Mouse (Mus musculus): ENCODE measurements around the gene Gadl1. TPM values are rescaled to one million over a fixed set of nuclear protein-coding genes. Genes with fewer than 3 reads are reported as not detected.

The Gadl1 gene
- total RNA-seq, 2 experiments from 2014 or later, result 1.8 to 5.0 TPM

GRCm38 (mm10) chr9:116084324-116084931 is 175.2 kb downstream of the Gadl1 start:
- no peak for DNase-seq (ENCODE audit: low spot score)

- no peak for DNase-seq (ENCODE audit: low spot score)
Observed at GRCm38 (mm10) chr9:116085999-116086398, 176.7 kb downstream of the Gadl1 start.

GRCm38 (mm10) chr9:116087263-116087662 is 178.0 kb downstream of the Gadl1 start:
- DNase-seq (ENCODE audit: low spot score), result no peak

GRCm38 (mm10) chr9:116087880-116088279 is 178.6 kb downstream of the Gadl1 start:
- DNase-seq (ENCODE audit: low spot score), result peak; percentile 75

GRCm38 (mm10) chr9:116088912-116089311 is 179.7 kb downstream of the Gadl1 start:
- no peak for DNase-seq (ENCODE audit: low spot score)

- DNase-seq (ENCODE audit: low spot score), result no peak
Observed at GRCm38 (mm10) chr9:116090296-116090695, 181.0 kb downstream of the Gadl1 start.

GRCm38 (mm10) chr9:116091101-116091841 is 182.0 kb downstream of the Gadl1 start:
- no peak for DNase-seq (ENCODE audit: low spot score)

GRCm38 (mm10) chr9:116091921-116092320 is 182.7 kb downstream of the Gadl1 start:
- DNase-seq (ENCODE audit: low spot score), result no peak

GRCm38 (mm10) chr9:116098724-116099595 is 189.7 kb downstream of the Gadl1 start:
- DNase-seq (ENCODE audit: low spot score), result peak; percentile 56

- no peak for DNase-seq (ENCODE audit: low spot score)
Observed at GRCm38 (mm10) chr9:116099596-116099993, 190.3 kb downstream of the Gadl1 start.

- peak; percentile 55 for DNase-seq (ENCODE audit: low spot score)
Observed at GRCm38 (mm10) chr9:116100015-116100414, 190.8 kb downstream of the Gadl1 start.

GRCm38 (mm10) chr9:116101842-116102241 is 192.6 kb downstream of the Gadl1 start:
- DNase-seq (ENCODE audit: low spot score), result no peak

- no peak for DNase-seq (ENCODE audit: low spot score)
Observed at GRCm38 (mm10) chr9:116104770-116105169, 195.5 kb downstream of the Gadl1 start.

GRCm38 (mm10) chr9:116108729-116109128 is 199.5 kb downstream of the Gadl1 start:
- no peak for DNase-seq (ENCODE audit: low spot score)

- DNase-seq (ENCODE audit: low spot score), result no peak
Observed at GRCm38 (mm10) chr9:116111149-116111970, 202.1 kb downstream of the Gadl1 start.

GRCm38 (mm10) chr9:116114339-116114738 is 205.1 kb downstream of the Gadl1 start:
- DNase-seq (ENCODE audit: low spot score), result no peak

- no peak for DNase-seq (ENCODE audit: low spot score)
Observed at GRCm38 (mm10) chr9:116115875-116116274, 206.6 kb downstream of the Gadl1 start.

- DNase-seq (ENCODE audit: low spot score), result no peak
Observed at GRCm38 (mm10) chr9:116118332-116118872, 209.1 kb downstream of the Gadl1 start.

- DNase-seq (ENCODE audit: low spot score), result peak; percentile 69
Observed at GRCm38 (mm10) chr9:116119990-116120389, 210.7 kb downstream of the Gadl1 start.

- DNase-seq (ENCODE audit: low spot score), result peak; percentile 60
Observed at GRCm38 (mm10) chr9:116121472-116121871, 212.2 kb downstream of the Gadl1 start.

- no peak for DNase-seq (ENCODE audit: low spot score)
Observed at GRCm38 (mm10) chr9:116122544-116122943, 213.3 kb downstream of the Gadl1 start.

Data from gastrocnemius, adult 18-20 months (tissue).